Mouse (Mus musculus) urinary bladder, postnatal 36 days (tissue): Measurements from ENCODE around the gene Dlg2.

ENCODE experiments used
- DNase-seq, 2 experiments: peaks; one replicate each; pipeline ENCODE4 v3.0.0; 2022; ENCODE audit warnings: low spot score in 2 of 2, mixed read lengths in 1 of 2

The Dlg2 gene

GRCm38 (mm10) chr7:92455927-92456326, 1979.5 kb downstream of the Dlg2 start:
- DNase-seq: no peak

- DNase-seq: peak; percentile 1 to 18
Observed at GRCm38 (mm10) chr7:92457791-92458190, 1981.3 kb downstream of the Dlg2 start.

- no peak for DNase-seq
Observed at GRCm38 (mm10) chr7:92458308-92458707, 1981.8 kb downstream of the Dlg2 start.

DNA sequence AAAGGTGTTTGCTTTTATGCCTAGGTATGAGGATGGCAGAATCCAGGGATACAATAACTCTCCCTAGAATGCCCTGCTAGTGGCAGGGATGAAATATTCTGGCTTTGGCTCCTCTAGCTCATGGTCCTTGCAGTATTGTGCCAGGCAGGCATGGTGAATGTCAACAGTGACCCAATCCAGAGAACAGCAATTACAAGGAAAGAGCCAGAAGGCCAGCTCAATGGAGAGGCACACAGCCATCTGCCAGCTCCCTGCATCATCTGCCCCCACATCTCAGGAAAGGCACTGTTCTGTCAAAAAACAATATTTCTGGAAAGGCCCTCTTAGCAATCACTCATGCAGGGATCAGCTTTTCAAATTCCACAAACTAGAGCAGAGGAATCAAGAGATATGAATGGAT, 1984.1 kb downstream of the Dlg2 start:
- DNase-seq: no peak

DNA sequence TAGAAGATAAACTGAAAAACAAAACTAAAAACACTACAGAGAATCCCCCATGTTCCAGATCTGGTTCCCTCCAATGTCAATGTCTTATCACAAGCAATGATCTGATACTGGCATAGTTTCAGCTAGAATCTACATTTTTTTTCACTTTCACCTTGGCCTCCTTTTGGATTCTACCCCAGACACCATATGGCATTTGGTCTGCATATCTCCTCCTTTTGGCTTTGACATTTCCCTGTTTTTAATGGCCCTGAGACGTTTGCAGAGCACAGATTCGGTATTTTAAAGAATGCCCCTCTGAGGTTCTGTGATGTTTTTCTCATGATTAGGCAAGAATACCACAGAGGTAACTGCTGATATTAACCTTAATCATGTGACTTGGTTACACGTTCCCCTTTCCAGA, 1984.8 kb downstream of the Dlg2 start:
- no peak for DNase-seq

- DNase-seq: no peak
Observed at GRCm38 (mm10) chr7:92463080-92463877, 1986.8 kb downstream of the Dlg2 start.

DNA sequence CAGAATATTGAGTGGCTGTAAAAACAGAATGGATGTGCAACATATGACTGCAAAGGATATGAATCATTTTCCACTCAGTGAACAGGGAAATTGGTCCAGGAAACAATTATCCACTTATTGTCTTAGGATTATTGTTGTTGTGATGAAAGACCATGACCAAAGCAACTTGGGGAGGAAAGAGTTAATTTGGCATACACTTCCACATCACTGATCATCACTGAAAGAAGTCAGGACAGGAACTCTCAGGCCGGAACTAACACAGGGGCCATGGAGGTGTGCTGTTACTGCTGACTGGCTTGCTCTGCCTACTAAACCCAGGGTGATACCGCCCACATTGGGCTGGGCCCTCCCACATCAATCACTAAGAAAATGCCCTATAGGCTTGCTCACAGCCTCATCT, 1987.8 kb downstream of the Dlg2 start:
- no peak for DNase-seq

DNA sequence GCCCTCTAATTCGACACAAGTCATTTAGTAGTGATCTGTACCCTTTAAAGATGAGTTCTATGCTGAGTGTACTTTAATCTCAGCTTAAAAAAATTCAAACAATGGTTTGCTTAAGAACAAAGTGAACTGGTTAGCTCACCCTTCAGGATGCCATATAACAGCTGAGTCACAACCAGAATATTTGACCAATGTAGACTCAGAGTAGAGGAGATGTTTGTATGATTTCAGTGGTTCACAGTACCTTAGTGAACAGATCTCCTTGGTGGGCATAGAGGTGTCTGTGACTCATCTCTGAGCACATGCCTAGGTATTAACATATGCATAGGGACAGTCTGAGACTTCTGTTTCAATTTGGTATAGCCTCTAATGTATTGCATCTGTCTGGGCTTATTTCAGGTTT, 2002.7 kb downstream of the Dlg2 start:
- no peak for DNase-seq

DNA sequence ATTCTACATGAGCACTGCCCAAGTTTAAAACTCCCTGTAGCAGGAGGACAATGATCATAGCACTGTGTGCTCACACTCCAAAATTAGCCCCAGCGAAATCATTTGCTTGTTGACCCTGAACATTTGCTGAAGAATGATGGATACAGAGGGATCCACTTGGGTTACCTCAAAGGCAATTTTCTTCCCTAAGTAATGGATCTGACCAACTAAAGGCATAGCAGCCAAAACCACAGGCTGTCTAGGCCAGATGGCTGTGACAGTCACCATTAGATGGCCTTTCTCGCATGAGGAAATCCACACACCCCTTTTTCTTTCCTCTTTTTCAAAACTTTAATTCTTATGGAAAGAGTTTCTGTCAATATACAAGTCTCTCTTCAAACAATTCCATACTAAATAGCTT, 2003.3 kb downstream of the Dlg2 start:
- DNase-seq: no peak

DNA sequence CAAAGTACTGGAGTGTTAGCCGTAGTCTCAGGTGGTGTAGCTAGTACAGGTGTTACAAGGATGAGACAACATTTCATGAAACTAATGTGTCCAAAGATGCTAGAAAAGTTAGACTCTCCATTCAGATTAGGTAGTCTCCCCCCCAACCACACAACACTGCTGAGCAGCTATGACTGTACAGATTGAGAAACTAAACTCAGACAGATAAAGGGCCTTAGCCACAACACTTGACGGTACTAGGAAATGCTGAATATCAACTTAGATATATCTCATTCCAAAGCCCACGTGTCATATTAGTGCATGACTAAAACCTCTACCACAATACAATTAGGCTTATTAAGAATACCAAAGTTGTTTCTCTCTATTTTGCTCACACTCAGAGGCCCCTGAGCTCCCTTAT, 2006.9 kb downstream of the Dlg2 start:
- no peak for DNase-seq

DNA sequence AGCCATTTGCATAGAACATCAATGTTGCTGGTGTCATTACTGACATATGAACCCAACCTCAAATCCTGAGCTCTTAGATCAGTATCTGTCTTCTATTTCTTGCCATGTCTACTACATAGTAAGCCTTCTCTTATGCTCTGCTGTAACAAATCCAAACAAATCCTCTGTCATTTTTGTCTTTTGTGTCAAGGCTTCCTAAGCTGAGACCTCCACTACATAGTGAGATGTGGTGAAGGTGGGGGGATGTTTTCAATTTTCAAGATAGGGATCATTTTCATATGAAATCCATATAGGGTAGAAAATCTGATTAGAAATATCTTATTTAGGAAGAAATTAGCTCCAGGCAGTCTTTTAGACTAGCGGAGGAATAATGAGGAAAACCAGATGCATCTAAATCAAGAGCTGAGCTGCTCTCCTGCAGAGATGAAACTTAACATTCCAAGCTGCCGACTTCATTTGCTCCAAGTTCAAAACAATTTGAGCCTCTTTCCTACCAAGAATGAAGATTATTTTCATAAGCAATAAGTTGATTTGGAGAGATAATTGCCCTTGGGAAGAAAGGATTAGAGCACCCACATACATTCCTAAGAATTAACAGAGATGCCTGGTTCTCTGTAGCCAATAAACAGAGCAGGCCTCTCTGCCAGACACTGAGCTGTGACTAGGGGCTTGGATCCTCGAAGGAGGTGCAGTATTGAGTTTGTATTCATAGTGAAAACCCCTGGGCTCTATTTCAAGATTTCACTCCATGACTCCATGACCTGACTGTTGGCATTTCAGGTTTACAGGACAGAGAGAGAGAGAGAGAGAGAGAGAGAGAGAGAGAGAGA, 2009.6 kb downstream of the Dlg2 start:
- no peak for DNase-seq

- DNase-seq: no peak
Observed at GRCm38 (mm10) chr7:92486878-92487277, 2010.4 kb downstream of the Dlg2 start.

DNA sequence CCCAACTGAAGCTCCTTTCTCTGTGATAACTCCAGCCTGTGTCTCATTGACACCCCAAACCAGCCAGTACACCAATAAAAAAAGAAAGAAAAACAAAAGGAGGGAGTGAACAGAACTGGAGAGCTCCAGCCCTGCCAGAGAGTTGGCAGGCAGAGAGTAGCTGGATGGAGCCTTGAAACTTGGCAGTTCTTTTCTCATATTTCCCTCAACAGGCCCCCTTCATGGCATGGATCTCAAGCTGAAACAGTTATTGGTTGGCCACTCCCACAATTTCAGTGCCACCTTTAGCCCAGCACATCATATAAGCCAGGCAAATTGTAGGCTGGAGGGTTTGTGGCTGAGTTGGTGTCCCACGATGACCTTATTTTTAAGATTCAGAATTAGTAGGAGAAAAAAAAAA, 2015.8 kb downstream of the Dlg2 start:
- DNase-seq: no peak

- no peak for DNase-seq
Observed at GRCm38 (mm10) chr7:92493521-92493920, 2017.0 kb downstream of the Dlg2 start.
